Mouse (Mus musculus) liver, adult 10 weeks (tissue): ENCODE measurements around the gene Tcaf3. TPM values are rescaled to one million over a fixed set of nuclear protein-coding genes. Genes with fewer than 3 reads are reported as not detected.

Source experiments
- polyA plus RNA-seq: library from polyadenylated mRNA; stranded (reverse); fragments of 350-450 nt; fragmentation: Illumina TruSeq; extraction: RNeasy Lipid Tissue Mini Kit (QIAGEN cat#74804); gene quantifications from one replicate; pipeline ENCODE4 v1.2.3, GENCODE M21; 2014; ENCODE audit warnings: low read depth, low replicate concordance

Gene Tcaf3
- not detected for polyA plus RNA-seq

DNA sequence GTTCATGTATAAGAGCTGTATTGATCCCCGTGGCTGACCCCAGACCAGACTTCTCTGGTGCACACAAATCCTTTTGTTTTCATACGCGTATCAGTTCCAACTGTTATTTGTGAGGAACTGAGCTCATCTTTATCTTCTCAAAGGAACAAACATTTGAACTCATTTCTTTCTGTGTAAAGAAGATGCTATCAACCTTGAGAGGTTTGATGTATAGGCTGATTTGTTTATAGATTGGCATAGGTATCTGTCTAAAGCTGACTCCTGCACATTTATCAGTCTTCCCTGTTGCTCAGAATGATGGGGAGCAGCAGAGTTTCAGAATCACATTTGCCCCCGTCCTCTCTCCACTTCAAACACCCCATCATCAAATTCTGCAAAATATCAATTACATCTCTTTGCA is at the start of gene Tcaf3:
Gene Tcaf3, minus strand, starts transcription at position 101 of the 400 bp plus-strand sequence.

DNA sequence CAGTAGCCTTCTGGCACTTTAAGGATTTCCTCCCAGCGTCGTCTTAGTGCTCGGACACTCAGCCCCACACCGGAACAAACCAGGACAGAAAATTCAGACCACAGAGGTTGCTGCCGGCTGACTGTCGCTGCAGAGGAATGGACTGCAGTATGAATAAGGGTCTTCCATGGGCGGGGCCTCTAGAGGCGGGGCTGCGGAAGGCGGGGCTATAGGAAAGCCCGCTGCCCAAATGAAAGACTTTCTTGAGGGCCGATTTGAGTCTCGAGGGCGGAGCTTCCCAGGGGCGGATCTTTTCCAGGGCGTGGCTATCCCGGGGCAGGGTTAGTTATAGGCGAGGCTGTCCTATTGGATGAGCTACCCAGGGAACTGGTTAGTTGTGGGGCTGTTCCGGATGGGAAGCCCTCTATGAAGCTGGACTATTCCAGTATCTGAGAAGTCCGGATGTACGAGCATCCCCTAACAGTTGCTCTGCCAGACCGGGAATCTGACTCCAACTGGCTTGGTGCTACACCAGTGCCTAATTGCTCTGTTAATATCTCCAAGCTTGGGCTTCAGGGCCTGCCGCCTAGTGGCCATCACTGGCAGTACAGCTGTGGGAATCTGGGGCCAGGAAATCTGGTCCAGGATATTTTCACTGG is 47.5 kb upstream of the Tcaf3 start, which contains the start of gene Tcaf2:
Gene Tcaf2, minus strand, starts transcription at position 343 of the 638 bp plus-strand sequence.

DNA sequence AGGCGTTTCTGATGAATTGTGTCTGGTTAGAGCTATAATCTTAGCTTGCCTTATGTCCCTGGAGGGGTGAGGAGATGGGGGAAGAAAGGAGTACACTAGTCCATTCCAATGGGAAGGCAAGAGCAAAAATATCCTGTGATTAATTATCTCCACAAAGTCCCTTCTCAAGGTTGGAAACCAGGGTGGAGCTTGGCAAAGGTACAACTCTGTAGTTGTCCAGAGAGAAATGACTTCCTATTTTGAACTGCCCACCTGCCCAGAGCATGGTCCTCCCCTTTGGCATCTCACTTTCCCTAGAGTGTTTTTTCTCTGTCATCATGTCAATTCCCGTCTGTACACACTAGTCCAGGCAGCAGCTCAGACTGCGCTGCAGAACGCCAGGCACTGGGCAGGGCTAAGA is 50.0 kb downstream of the Tcaf3 start, which contains the start of gene Olfr455:
Gene Olfr455, minus strand, starts transcription at position 127 of the 400 bp plus-strand sequence.

Other genes with a start within 250 kb of the Tcaf3 start
- gene Zyx, start 248.1 kb downstream of the Tcaf3 start, polyA plus RNA-seq: 3.2 TPM
- gene Epha1, start 224.4 kb downstream of the Tcaf3 start, polyA plus RNA-seq: 4.6 TPM
- not detected for gene Tas2r143, start 197.5 kb downstream of the Tcaf3 start, polyA plus RNA-seq
- not detected for gene Tas2r135, start 192.3 kb downstream of the Tcaf3 start, polyA plus RNA-seq
- not detected for gene Tas2r126, start 163.2 kb downstream of the Tcaf3 start, polyA plus RNA-seq
- not detected for gene Olfr458, start 132.5 kb downstream of the Tcaf3 start, polyA plus RNA-seq
- gene Olfr457, start 121.4 kb downstream of the Tcaf3 start, polyA plus RNA-seq: not detected
- gene Olfr456, start 110.5 kb downstream of the Tcaf3 start, polyA plus RNA-seq: not detected
- gene Olfr455, start 50.1 kb downstream of the Tcaf3 start, polyA plus RNA-seq: not detected
- gene Tcaf2, start 47.6 kb upstream of the Tcaf3 start, polyA plus RNA-seq: 0.58 TPM
- 2.4 TPM for gene Tcaf1, start 112.4 kb upstream of the Tcaf3 start, polyA plus RNA-seq
- gene Olfr453, start 141.7 kb upstream of the Tcaf3 start, polyA plus RNA-seq: not detected
- not detected for gene Olfr38, start 158.7 kb upstream of the Tcaf3 start, polyA plus RNA-seq
- not detected for gene Olfr452, start 187.4 kb upstream of the Tcaf3 start, polyA plus RNA-seq
- not detected for gene Olfr450, start 214.2 kb upstream of the Tcaf3 start, polyA plus RNA-seq
- gene Olfr449, start 236.7 kb upstream of the Tcaf3 start, polyA plus RNA-seq: not detected